Mouse (Mus musculus) gastrocnemius, postnatal 25 days (tissue): Measurements from ENCODE around the gene Wdr37. TPM values are rescaled to one million over a fixed set of nuclear protein-coding genes. Genes with fewer than 3 reads are reported as not detected.
"Not testable (repeated sequence)": the region's sequence is repeated elsewhere in the genome, so short reads cannot be mapped to it uniquely, and the experiment has no call there.

ENCODE experiments used
- DNase-seq: peaks from one replicate; pipeline ENCODE4 v3.0.0; 2022
- long read RNA-seq, 2 experiments: library from polyadenylated mRNA; stranded (forward); transcript quantifications; one replicate each; pipeline ENCODE4 v2.0.0; 2021
- total RNA-seq, 2 experiments: library from RNA; stranded (reverse); gene quantifications; 1 replicate in 1 of 2; 2 replicates in 1 of 2; pipeline ENCODE4 v1.2.3; 2021

Gene Wdr37
- 10 to 100 TPM; 24.7 to 33.0 TPM for total RNA-seq
- long read RNA-seq, experiment 1, full-length matches to known transcripts, result 3 of 14 reads
- long read RNA-seq, experiment 1, partial matches to known transcripts, result 4 of 14 reads
- long read RNA-seq, experiment 1, other reads (novel, unspliced or antisense), result 7 of 14 reads
- long read RNA-seq, experiment 2, full-length matches to known transcripts, result 3 of 11 reads
- long read RNA-seq, experiment 2, partial matches to known transcripts, result 2 of 11 reads
- long read RNA-seq, experiment 2, other reads (novel, unspliced or antisense), result 6 of 11 reads

DNA sequence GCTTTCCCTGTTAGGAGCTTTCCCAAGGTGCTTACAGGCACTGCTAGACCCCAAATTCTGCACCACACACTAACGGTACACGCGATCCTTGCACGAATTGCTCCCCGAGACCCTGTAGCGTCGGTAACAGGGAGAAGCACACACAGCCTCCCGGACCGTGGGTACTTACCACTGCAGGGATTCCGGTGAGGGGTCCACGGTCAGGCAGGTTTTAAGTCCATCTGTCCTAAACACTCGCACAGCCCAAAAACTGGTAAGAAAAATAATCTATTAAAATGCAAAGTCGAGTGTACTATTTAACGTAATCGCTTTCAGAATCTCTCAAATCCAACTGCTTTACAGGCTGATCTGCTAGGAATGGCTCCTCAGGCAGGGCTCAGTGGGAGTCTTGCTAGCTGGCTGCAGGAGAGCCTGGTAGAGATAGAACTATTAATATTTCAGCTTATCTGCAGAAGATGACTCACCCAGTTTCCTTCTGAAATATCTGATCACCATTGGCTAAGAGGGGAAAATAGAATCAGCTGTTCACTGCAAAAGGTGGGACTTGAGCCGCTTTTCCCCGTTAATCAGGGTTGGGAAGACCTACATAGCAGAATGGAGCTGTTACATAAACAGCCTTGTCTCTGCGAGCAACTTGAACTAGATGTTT lies at the start of gene Wdr37:
Wdr37 (minus strand) TSS at position 596 of the 649 bp plus-strand sequence.
- no peak for DNase-seq

DNA sequence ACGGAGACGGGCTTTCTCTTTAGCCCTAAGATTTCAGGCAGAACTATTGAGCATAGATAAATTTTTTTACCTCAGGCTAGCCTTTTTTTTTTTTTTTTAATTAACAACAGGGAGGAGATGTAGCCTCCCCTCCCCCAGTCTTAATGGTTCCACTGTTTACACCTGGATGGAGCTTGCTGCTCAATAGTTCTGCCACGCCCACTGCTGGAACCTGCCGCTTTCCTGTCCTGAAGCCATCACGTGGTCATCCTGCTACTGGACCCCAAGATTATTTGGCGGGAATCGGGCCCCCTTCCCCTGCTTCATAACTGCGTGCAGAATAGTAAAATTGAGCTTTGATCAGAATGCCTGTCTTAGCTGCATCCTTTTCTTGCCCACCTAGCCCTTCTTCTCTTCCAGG lies 42.2 kb upstream of the Wdr37 start:
- DNase-seq, result not testable (repeated sequence)

DNA sequence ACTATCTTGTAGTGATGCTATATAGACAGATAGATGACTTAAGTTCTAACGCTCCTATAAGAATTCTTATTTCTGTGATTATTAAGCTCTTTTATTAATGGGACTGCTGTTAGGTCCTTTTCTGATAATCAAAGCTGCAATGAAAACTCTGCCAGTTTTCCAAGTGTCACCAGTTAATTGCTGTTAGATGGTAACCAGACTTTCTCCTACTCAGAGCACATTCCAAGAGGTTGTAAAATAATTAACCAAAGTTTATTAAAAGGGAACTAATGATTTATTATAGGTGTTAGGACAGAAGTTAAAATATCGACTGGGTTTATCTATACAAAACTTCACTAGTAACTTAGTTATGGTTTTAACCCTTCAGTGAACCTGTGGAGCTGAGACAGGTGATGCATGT lies 34.3 kb upstream of the Wdr37 start:
- DNase-seq, result not testable (repeated sequence)

DNA sequence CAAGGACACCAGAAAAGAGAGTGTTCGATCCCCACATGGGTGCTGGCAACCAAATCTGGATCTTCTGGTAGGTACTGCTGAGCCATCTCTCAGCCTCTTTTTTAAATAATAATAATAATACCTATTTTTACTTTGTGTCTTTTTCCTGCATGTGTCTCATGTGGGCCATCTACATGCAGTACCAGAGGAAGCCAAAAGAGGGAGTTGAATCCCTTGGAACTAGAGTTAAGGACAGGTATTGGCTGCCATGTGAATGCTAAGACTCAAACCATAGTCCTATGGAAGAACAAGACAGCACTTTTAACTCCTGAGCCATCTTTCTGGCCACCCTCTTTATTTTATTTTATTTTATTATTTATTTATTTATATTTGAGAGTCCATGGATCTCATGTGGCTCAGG lies 16.9 kb upstream of the Wdr37 start:
- no peak for DNase-seq

DNA sequence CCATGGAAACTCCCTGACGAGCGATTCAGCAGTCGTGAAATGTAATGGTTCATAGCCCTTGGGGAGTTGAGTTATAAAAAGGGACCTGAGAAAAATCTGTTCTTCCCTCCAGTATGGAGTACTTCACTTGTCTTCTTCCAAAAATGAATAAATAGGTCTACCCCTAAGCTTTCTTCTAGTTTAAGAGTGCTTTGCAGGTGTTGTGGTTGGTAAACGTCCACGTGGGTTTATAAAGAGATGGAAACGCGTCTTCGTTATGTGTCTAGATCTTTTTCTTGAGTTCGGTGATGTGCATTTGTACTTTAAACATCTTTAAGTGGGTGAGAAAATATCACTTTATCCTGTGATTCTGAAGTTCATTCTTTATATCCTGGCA lies 14.5 kb upstream of the Wdr37 start:
- DNase-seq, result no peak

DNA sequence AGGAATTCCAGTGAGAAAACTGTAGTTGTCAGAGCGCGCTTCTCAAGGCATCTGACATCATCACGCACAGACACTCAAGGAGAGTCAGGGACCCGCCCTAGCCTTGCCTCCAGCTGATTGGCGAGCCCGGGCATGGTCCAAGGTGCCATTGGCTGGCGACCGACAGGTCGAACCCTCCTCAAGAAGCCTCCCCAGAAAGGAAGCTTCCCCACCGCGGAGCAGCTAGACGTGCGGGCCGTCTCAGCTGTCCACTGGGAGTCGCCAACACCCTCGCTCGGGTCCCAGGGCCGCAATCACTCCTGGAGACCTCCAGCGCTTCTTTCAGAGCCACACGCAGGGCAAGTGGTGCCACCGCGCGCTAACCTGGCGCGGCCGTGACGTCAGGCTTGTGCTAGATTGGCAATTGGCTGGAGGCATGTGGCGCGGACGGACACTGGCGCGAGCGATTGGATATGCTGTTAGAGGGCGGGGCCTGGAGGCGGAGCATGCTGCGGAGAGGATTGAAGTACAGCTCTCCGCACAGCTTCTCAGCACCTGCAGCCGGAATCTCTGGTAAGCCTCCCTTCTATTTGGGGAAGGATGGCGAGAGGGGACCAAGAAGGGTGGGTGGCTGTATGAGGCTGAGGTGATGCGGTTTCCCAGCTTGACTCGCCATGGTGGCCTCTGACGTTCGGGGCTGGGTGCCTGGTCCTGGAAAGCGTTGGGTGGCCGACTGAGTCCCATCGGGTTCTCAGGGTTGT lies 13.9 kb upstream of the Wdr37 start, which contains the start of gene Idi1:
Idi1 (plus strand) TSS at position 57 of the 740 bp plus-strand sequence.
- peak; percentile 94 for DNase-seq

DNA sequence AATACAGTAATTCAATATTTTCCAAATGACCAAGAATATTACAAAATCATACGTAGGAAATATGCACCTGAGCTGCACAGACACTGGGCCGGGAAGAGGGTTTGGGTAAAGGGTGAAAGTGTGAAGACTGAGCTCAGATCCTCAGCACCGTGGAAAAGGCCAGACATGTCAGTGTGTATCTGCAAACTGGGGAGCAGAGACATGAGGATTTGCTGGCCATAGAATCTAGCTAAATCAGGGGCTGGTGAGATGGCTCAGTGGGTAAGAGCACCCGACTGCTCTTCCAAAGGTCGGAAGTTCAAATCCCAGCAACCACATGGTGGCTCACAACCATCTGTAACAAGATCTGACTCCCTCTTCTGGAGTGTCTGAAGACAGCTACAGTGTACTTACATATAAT lies 12.2 kb upstream of the Wdr37 start:
- DNase-seq, result not testable (repeated sequence)

DNA sequence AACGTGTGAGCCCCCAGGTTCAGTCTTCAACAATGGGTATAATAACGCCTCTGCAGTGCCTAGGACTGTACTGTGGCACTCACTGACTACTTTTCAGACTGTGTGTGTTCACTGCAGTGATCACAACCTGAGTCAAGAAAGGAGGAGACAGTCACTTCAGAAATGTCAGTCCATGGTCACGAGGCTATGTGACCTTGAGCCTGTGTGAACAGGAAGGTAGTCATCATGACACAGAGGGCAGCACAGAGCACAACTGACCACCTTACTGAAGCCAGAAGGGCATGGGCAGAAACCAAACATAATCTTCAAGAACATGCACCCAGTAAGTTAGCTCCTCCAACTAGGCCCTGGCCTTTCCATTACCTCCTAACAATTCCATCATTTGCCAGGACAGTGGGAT lies 9.9 kb upstream of the Wdr37 start:
- no peak for DNase-seq

DNA sequence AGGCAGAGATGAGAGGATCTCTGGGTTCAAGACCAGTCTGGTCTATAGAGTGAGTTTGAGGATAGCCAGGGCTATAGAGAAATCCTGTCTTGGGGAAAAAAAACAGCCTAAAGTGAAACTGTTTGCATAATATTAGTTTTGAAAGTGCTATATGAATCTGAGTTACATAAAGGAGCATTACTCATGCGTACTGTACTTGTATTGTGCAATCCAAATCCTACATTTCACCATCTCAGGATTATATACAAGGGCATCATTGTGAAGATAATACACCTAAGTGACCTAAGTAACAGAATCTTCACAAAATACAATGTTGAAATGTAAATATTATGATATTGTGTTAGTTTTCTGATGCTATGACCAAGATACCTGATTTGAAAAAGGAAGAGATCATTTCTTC lies 2.1 kb upstream of the Wdr37 start:
- no peak for DNase-seq

DNA sequence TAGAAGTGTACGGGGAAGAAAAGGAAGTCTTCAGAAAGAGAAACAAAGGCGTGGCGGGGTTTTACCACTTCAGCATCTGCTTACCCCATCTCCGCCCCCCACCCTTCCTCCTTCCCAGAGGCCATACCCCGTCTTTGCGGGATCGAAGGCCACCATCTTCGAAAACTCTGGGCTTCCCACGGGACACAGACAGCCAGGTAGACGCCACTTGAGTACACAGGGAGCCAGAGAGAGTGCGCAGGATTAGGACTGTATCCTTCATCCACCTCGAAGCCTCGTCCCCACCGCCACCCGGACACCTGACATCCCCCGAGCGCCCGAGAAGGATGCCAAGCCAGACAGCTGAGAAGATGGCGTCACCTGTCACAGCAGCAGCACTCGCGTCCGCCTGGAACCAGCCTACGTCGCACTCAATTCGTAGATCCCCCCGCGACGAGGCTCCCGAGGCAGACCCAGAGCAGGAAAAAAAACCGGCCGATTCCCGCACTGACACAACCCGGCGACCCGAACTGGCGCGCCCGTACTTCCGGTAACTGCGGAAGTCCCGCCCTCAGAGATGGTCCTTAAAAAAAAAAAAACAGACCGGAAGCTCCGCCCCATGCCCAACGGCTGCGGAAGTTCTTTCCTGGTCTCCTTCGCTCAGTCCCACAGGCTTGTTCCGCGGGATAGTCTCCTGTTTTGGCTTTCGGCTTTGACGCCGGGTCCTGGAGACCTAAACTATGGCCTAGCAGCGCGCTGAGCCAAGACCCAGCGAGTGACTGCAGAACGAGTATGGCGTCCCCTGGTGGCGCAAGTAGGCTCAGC lies 997 bp downstream of the Wdr37 start:
- peak; percentile 87 for DNase-seq

DNA sequence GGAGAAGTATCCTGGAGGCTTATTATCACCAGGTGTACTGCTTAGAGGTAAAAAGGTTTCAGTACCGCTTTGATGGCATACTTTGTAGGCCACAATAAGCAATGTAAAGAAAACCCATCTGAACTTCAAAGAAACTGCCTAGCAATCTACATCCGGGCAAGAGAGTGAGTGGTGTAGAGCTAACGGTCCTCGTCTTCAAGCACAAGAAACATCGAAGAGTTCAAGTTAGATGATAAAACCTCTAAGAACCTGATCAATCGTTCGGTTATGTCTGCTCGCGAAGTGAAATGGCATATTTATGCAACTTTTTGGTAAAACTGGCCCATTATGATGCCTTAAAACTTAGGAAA lies 1.6 kb downstream of the Wdr37 start:
- DNase-seq, result no peak

DNA sequence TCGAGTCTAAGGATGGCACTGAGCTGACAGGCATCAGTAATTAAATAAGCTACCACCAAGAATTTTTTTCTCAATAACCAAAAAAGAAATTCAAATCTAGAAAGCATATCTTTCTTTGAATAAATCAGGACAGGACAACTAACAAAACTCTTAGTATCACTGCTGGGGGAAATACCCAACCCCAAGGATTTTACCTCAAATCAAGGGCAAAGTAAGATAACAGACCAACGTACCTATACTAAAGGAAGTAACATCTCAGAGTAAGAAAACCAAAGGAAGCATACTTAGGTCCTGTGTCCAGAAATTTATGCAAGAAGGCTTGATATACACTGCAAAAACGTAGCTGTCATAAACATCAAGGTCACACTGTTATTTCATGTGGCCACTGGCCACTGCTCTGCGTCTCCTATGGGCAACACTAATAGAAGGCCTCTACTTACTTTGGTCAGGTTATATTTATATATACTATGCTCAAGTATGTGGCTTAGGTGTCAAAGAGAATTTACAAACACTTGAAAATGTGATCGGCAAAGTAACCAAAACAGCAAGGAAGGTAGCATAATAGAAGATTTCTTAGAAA lies 2.0 kb downstream of the Wdr37 start:
- DNase-seq, result no peak

DNA sequence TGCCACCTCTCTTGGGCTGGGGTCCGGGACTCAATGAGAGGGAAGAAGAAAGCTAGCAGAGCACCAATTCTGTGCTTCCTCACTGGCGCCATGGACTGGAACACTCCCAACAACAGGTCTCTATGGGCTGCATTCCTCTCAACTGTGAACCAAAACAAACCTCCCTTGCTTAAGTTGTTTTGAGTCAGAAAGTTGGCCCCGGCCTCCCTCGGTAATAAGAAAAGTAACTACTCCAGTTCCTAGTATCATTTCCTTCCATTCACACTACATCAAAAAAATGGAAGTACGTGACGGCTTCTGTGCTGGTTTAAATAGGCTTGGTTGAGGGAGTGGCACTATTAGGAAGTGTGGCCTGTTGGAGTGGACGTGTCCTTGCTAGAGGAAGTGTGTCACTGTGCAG lies 5.1 kb downstream of the Wdr37 start:
- peak; percentile 21 for DNase-seq

DNA sequence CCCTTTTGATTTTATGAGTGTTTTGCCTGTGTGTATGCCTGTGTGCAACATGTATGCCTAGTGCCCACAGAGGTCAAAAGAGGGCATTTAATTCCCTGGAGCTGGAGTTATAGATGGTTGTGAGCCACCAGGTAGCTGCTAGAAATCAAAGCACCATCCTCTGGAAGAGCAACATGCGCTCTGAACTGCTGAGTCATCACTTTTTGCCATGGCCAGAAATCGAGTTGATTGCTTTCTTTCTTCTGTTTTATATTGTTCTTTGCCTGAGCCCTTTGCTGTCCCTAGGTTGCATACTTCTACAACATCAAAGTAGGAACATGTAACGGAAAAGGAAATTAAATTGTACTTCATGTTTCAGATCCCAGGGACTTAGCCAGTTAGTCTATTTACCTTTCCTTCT lies 6.7 kb downstream of the Wdr37 start:
- DNase-seq, result no peak

DNA sequence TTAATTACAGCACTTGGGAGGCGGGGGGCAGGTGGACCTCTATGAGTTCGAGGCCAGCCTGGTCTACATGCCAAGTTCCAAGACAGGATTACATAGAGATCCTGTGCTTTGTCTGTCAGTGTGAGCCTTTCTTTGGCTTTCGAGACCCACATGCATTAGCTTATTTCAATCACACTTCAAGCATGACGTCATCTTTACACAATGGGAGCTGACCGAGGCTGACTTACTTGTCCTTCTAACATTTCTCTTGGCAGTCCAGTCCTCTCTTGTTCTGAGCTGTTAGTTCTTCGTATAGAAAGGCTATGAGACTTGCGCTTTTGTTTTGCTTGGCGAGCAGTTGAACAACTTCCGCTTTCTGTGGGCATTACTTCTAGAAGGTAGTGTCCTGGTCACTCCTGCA lies 10.8 kb downstream of the Wdr37 start:
- DNase-seq, result no peak

DNA sequence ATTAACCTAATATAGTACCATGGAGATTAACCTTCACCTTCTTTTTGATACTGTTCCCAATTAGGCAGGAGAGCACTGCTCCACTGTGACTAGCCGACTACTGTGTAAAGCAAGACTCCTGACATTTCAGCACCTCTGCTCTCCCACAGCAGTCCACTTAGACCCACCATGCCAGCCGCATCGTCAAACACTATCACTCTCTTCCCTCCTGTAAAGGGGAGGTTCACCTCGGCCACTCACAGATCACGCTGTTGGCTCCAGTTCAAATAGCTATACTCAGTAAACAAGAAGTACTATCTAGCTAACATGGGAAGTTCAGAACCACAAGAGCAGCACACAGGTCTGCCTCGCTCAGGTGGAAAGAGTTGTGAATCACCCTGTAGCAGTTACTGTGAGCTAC lies 13.3 kb downstream of the Wdr37 start:
- DNase-seq, result no peak

DNA sequence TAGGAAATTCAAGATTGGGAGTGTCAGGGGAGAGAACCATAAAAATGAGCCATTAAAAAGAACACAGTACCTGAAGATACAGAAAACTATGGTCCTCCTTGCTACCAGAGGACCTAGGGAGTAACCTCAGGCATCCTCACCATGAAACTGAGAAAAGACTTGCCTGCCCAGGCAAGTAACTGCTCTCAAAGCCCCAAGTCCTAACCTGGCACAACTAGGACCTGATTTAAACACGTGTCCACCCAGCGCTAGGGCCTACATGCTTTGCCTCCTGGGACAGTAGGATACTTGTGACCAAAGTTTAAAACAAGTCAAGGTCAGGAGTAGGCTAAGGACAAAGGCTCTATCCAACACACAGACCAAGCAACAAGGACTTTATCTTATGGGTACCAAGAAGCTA lies 16.9 kb downstream of the Wdr37 start:
- DNase-seq, result no peak

DNA sequence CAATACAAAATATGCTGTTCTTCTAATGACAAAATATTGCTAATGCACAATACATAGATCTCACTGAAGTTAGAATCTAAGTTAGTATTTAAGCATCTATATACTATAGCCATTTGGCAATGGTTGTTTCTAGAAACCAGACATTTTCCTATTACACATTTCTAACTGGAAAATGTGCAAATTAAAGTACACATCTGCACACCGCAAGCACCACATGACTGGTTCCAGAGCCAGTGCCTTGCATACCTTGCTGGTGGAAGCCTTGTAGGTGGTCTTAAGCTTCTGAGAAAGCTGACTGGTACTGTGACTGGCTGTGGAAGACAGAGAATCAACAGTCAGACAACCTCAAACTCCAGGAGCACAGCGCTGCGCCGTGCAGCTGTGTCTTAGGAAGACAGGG lies 18.3 kb downstream of the Wdr37 start:
- DNase-seq, result no peak

DNA sequence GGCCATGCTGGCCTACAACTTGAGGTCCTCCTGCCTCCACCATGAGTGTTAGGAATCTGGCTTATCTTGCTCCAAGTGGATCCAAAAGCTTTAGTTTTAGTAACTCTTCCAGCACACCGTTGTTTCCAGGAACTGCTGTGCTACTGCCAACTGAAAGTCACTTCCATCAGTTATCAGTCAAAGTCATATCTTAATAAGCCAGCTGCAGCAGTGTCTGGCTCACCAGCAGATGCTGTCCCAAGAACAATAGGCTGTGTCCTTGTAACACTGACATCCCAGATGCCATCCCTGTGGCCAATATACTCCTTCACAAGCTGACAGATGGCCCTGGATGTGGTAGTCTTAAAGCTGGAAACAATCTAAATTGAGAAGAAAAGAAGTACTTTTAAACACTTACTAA lies 22.4 kb downstream of the Wdr37 start:
- DNase-seq, result no peak

DNA sequence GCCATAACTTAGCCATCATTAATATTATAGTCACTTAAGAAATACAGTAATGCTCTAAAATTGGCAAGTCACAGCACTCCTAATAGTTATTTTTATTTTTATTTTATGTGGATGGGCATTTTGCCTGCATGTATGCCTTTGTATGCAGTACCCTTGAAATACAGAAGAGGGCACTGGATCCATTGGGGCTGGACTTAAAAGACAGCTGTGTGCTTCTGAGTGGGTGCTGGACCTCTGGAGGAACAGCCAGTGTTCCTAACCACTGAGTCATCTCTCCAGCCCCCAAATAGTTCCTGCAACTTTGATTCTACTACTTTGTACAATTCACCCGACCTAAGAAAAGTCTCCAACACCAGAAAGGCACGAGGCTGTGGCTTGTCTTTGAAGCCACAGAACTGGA lies 24.0 kb downstream of the Wdr37 start:
- DNase-seq, result no peak

DNA sequence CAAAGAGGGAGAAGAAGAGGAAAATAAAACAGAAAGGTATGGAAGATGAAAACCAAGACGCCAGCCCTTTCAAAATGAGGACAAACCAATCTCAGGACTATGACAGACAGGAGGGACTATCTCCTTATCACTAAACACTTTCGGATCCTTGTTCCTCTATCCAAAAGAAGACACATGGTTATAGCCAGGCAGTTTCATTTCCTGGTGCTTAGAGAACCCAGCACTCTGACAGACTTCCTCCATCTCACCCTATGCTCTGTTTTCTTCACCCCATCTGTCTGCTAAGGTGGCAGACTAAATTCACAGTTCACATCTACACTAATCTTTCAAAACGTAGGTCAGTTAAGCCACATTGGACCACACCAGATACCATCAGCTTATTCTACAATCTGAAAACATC lies 29.4 kb downstream of the Wdr37 start:
- no peak for DNase-seq

DNA sequence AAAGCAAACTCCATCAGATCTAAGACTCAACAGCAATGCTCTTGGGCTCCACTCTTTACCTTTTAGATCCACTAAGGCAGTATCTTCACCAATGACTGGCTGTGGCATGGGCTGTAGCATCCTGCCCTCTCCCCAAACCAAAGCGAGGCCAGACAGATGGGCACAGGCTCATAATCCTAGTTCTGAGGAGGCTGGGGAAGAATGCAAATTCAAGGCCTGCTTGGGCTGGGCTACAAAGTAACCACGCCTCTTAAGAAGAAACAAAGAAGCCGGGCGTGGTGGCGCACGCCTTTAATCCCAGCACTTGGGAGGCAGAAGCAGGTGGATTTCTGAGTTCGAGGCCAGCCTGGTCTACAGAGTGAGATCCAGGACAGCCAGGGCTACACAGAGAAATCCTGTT lies 29.9 kb downstream of the Wdr37 start:
- DNase-seq, result not testable (repeated sequence)
